Mouse (Mus musculus) testis, adult 10 weeks (tissue): Measurements from ENCODE around the gene Gm10439. TPM values are rescaled to one million over a fixed set of nuclear protein-coding genes. Genes with fewer than 3 reads are reported as not detected.

ENCODE experiments used
- polyA plus RNA-seq: library from polyadenylated mRNA; stranded (reverse); fragments of 350-450 nt; fragmentation: Illumina TruSeq; extraction: RNeasy Lipid Tissue Mini Kit (QIAGEN cat#74804); gene quantifications from one replicate; pipeline ENCODE4 v1.2.3, GENCODE M21; 2014; ENCODE audit warnings: low read depth, low replicate concordance

Gm10439 gene
- 5.8 TPM for polyA plus RNA-seq

GRCm38 (mm10) chrX:149594270-149594669, at the start of gene Gm10439:
TSS of gene Gm10439 (plus strand) at chrX:149594570.

Other genes starting within 250 kb of the Gm10439 start
- 1.5 TPM for gene Gm15085, start 147.0 kb upstream of the Gm10439 start, polyA plus RNA-seq
- gene Gm15097, start 189.9 kb downstream of the Gm10439 start, polyA plus RNA-seq: 7.6 TPM